Mouse (Mus musculus): Measurements from ENCODE around the gene Tmc5.
A peak's percentile ranks its signal among the peaks of the same experiment; 100 is the strongest.

DNA sequence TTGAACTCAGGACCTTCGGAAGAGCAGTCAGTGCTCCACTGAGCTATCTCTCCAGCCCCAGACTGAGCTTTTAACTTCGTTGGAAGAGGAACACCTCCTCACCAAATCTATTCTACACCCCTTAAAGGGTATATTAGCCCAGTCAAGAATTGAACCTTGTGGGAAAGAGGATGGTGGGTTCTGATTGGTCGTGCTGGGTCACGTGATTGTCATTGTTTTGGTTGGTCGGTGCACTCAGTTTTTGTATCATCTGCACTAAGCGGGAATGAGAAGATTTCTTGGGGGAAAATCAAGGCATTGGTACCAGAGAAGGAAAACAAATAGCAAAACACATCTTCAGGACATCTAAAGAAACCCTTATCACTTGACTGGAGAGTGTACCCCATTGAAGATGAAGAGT lies 24.0 kb downstream of the Tmc5 start:
- no peak for TF ChIP-seq POLR2A (IDR thresholded peaks at IDR 0.05; ENCODE audit: control insufficient read depth in 1 of 2, insufficient read depth in 1 of 2, low read depth in 1 of 2, low read length in 2 of 2, poor library complexity in 1 of 2)
- no peak for TF ChIP-seq CHD2 (IDR thresholded peaks at IDR 0.05; ENCODE audit: low read length)
- no peak for TF ChIP-seq MEF2A (IDR thresholded peaks at IDR 0.05; ENCODE audit: extremely low read depth, insufficient replicate concordance, low read depth, low read length, poor library complexity, severe bottlenecking)
- TF ChIP-seq NELFE (IDR thresholded peaks at IDR 0.05; ENCODE audit: low read depth, low read length): no peak
- no peak for TF ChIP-seq TAL1 (IDR thresholded peaks at IDR 0.05; ENCODE audit: low read length)
- TF ChIP-seq CTCF (IDR thresholded peaks at IDR 0.05 in 2 of 3, conservative IDR thresholded peaks at IDR 0.05 in 1 of 3; ENCODE audit: control insufficient read depth in 1 of 3, insufficient read depth in 1 of 3, low read depth in 2 of 3, low read length in 3 of 3, poor library complexity in 1 of 3, severe bottlenecking in 1 of 3): no peak
- TF ChIP-seq TCF12 (IDR thresholded peaks at IDR 0.05; ENCODE audit: low read depth, low read length): no peak
- no peak for TF ChIP-seq ZKSCAN1 (IDR thresholded peaks at IDR 0.05; ENCODE audit: low read depth, low read length)
- no peak for TF ChIP-seq ELF1 (IDR thresholded peaks at IDR 0.05; ENCODE audit: low read depth, low read length)
- no peak for TF ChIP-seq ZMIZ1 (IDR thresholded peaks at IDR 0.05; ENCODE audit: low read depth, low read length)
- 0 out of 2 replicates have a peak, but pooled peaks have one; percentile 43 for TF ChIP-seq USF1 (IDR thresholded peaks at IDR 0.05; ENCODE audit: low read depth, low read length)
- no peak for TF ChIP-seq RCOR1 (IDR thresholded peaks at IDR 0.05; ENCODE audit: low read depth, low read length)
